Mouse (Mus musculus) C2C12 (cell line): ENCODE measurements around the gene Zfp61. TPM values are rescaled to one million over a fixed set of nuclear protein-coding genes. Genes with fewer than 3 reads are reported as not detected.
"Not testable (repeated sequence)": the region's sequence is repeated elsewhere in the genome, so short reads cannot be mapped to it uniquely, and the experiment has no call there.

Experiments
- H3K27me3 ChIP-seq: one replicate; pipeline ENCODE4 v1.6.1; 2011; ENCODE audit not compliant: control insufficient read depth, insufficient read depth, insufficient read length
- H3K36me3 ChIP-seq: one replicate; pipeline ENCODE4 v1.6.1; 2011; ENCODE audit not compliant: control insufficient read depth, insufficient read depth
- H3K4me3 ChIP-seq: one replicate; pipeline ENCODE4 v1.5.1; 2011; ENCODE audit warnings: mild to moderate bottlenecking, control low read depth; ENCODE audit not compliant: poor library complexity, insufficient read depth, severe bottlenecking
- H3K79me2 ChIP-seq: one replicate; pipeline ENCODE4 v1.6.1; 2011; ENCODE audit not compliant: control insufficient read depth, insufficient read depth
- H3K79me3 ChIP-seq: one replicate; pipeline ENCODE4 v1.6.1; 2011; ENCODE audit warnings: low read depth, control low read depth
- H3ac ChIP-seq: one replicate; pipeline ENCODE3; 2011; ENCODE audit warnings: low read depth; ENCODE audit not compliant: control insufficient read depth, insufficient read length
- CEBPB ChIP-seq: IDR thresholded peaks from one replicate; pipeline ENCODE4 v1.6.1; 2011; ENCODE audit warnings: low read depth, mild to moderate bottlenecking, control low read depth, moderate library complexity
- CTCF ChIP-seq: IDR thresholded peaks from one replicate; pipeline ENCODE4 v1.5.1; 2011; ENCODE audit not compliant: control insufficient read depth, insufficient read depth, insufficient read length
- FOSL1 ChIP-seq: IDR thresholded peaks from one replicate; pipeline ENCODE4 v1.8.0; 2011; ENCODE audit warnings: mild to moderate bottlenecking, low read length; ENCODE audit not compliant: poor library complexity, insufficient read depth, severe bottlenecking
- MAX ChIP-seq: IDR thresholded peaks from one replicate; pipeline ENCODE4 v1.6.1; 2011; ENCODE audit warnings: mild to moderate bottlenecking, control low read depth
- MYOD1 ChIP-seq: IDR thresholded peaks from one replicate; pipeline ENCODE4 v1.6.1; 2011; ENCODE audit warnings: low read depth; ENCODE audit not compliant: control insufficient read depth, insufficient read length
- MYOG ChIP-seq: IDR thresholded peaks from one replicate; pipeline ENCODE4 v1.6.1; 2011; ENCODE audit not compliant: control insufficient read depth, insufficient read length; ENCODE audit errors: extremely low read depth
- USF1 ChIP-seq: IDR thresholded peaks from one replicate; pipeline ENCODE4 v1.6.1; 2011; ENCODE audit warnings: low read depth, mild to moderate bottlenecking, control low read depth, moderate library complexity
- polyA plus RNA-seq: library from polyadenylated mRNA; unstranded; fragments of >200 nt; fragmentation: generic; extraction: Trizol; gene quantifications from one replicate; pipeline ENCODE4 v1.2.1, GENCODE M21; 2012; ENCODE audit warnings: missing spikeins

Zfp61 gene
- polyA plus RNA-seq, 1 experiment = 8.8 TPM

- no peak overlapping the region for H3ac ChIP-seq
- H3K79me3 ChIP-seq = no peaks in the 10 kb centered on the region
- no peaks in the 10 kb centered on the region for H3K79me2 ChIP-seq
- H3K4me3 ChIP-seq = no peak overlapping the region
- TF ChIP-seq FOSL1 (no peak), MAX (no peak), USF1 (no peak), MYOG (no peak), CTCF (no peak), CEBPB (no peak)
- no peaks in the 10 kb centered on the region for H3K36me3 ChIP-seq
- peaks cover 3% of the 10 kb centered on the region for H3K27me3 ChIP-seq
Measured at GRCm38 (mm10) chr7:24287670-24288069, 13.4 kb downstream of the Zfp61 start.

DNA sequence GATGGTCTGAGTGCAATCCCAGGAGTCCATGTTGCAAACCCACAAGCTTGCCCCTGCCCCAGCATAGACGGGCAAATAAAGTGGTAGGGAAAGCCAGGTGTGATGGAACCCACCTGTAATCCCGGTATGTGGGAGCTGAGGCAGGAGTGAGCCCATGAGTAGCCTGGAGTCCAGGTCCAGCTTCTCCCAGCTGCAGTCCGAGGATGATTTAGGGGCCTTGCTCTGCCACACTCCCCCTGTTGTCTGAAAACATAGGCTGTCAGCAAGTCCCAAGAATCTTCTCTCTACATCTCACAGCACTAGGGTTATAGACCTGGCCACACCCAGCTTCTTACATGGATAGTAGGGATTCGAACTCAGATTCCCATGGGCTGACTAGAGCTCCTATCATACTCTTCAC, 14.1 kb downstream of the Zfp61 start:
- Histone ChIP-seq H3K36me3 (no peaks in the 10 kb centered on the region), H3K4me3 (no peak overlapping the region), H3ac (no peak overlapping the region), H3K79me3 (no peaks in the 10 kb centered on the region), H3K79me2 (no peaks in the 10 kb centered on the region), H3K27me3 (peaks cover 3% of the 10 kb centered on the region)
- TF ChIP-seq CEBPB = no peak
- TF ChIP-seq USF1 = no peak
- no peak for TF ChIP-seq MYOG
- no peak for TF ChIP-seq MAX
- no peak for TF ChIP-seq MYOD1
- TF ChIP-seq FOSL1 = no peak
- no peak for TF ChIP-seq CTCF

DNA sequence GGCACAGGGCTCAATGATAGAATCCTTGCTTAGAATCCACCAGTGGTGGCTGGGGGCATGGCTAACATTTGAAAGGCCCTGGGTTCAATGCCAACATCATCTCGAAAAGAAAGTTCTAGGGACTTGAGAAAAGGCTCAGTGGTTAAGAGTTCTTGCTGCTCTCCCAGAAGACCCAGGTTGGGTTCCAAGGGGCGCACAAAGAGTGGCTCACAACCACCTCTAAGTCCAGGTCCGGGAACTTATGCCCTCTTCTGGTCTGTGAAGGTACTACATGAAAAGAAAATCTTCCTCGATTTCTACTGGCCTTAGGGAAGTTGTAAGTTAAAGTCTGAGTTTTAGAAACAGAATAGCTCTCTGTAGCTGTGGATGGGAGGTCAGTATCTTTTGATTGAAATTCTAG, 14.9 kb downstream of the Zfp61 start:
- TF ChIP-seq CTCF = no peak
- TF ChIP-seq USF1 = no peak
- TF ChIP-seq CEBPB = no peak
- TF ChIP-seq MAX = no peak
- no peak for TF ChIP-seq MYOG
- no peak for TF ChIP-seq FOSL1
- no peak for TF ChIP-seq MYOD1
- Histone ChIP-seq H3K36me3 (no peaks in the 10 kb centered on the region), H3K27me3 (peaks cover 3% of the 10 kb centered on the region), H3K79me2 (no peaks in the 10 kb centered on the region), H3K4me3 (no peak overlapping the region), H3K79me3 (no peaks in the 10 kb centered on the region), H3ac (no peak overlapping the region)

- Histone ChIP-seq H3ac (no peak overlapping the region), H3K79me2 (no peaks in the 10 kb centered on the region), H3K36me3 (no peaks in the 10 kb centered on the region), H3K27me3 (peaks cover 9% of the 10 kb centered on the region), H3K4me3 (no peak overlapping the region), H3K79me3 (no peaks in the 10 kb centered on the region)
- TF ChIP-seq MYOG (no peak), USF1 (no peak), MAX (no peak)
Measured at GRCm38 (mm10) chr7:24280858-24281145, 20.2 kb downstream of the Zfp61 start.

DNA sequence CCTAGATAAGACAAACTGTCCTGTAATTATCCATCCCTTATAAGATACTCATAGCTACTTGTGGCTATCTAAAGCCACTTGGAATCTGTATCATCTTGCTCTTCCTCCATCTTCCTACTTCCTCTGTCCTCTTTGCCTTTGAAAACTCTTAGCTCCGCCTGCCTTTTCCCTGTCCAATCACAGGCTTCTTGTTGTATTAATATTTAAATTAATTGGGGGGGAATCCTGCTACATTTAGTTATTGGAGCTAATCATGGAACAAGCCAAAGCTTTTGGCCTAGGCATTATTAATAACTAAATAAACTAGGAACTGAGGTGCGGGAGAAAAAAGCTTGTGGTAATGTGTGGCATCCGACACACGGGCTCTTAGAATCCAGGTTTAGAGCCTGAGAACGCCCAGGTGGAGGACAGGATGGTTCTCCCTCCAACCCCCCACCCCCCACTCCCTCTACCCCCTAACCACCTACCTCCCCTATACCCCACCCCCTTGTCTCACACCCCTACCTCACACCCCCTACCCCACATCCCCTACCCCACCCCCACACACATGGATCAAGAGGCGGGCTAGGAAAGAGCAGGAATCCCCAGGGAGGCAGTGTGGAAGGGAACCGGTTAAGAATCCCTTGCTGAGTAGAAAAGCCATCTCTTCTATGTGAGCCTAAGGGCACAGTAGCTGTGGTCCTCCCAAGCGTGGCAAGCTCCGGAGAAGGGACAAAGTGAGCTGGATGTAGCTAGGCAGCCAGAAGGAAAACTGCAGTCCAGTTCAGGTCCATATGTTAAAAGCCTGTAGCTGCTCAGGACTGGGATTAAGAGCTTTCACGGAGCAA, 20.8 kb downstream of the Zfp61 start:
- no peaks in the 10 kb centered on the region for H3K36me3 ChIP-seq
- no peak overlapping the region for H3ac ChIP-seq
- H3K27me3 ChIP-seq = peaks cover 9% of the 10 kb centered on the region
- H3K79me3 ChIP-seq = no peaks in the 10 kb centered on the region
- TF ChIP-seq CTCF (no peak), CEBPB (no peak), MAX (no peak), MYOD1 (no peak), MYOG (no peak), USF1 (no peak), FOSL1 (no peak)
- no peaks in the 10 kb centered on the region for H3K79me2 ChIP-seq
- no peak overlapping the region for H3K4me3 ChIP-seq

DNA sequence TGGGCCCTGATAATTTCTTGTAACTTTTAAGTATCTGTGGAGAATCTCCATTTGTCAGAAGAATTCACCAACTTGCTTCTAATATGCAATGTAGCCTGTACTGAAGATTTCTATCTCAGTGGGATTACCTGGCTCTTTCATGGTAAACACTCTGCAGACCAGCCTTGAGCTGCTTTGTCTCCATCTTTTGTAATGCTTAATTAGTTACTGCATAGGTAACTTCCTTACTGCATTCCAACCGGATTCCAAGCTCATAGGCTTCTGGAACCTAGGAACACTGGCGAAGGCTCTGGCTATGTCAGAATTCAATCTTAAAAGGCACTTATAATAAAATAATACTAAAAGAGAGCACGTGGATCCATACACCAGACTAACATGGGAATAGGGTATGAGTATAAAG, 22.3 kb downstream of the Zfp61 start:
- not testable (repeated sequence) for H3K36me3 ChIP-seq, H3K4me3 ChIP-seq, H3K79me2 ChIP-seq, H3K27me3 ChIP-seq, H3ac ChIP-seq, H3K79me3 ChIP-seq
